Mouse (Mus musculus) forebrain, embryonic 11.5 days (tissue): ENCODE data around the gene Eif2ak3. TPM values are rescaled to one million over a fixed set of nuclear protein-coding genes. Genes with fewer than 3 reads are reported as not detected.

ENCODE experiments used
- ATAC-seq: fragments of 200-750 bp; cut with Nextera tagmentation; replicated peaks from 2 replicates; pipeline ENCODE4 v1.8.0; 2017; ENCODE audit warnings: moderate TSS enrichment; ENCODE audit not compliant: low FRiP score
- DNase-seq: peaks from one replicate; pipeline ENCODE4 v3.0.0-alpha.2; 2017; ENCODE audit warnings: low spot score
- H3K27ac ChIP-seq: fragments of 300-500 bp; sonication (generic); 2 replicates; pipeline ENCODE4 v1.5.1; 2014; ENCODE audit warnings: low read depth, low read length
- H3K27me3 ChIP-seq: fragments of 300-500 bp; sonication (generic); 2 replicates; pipeline ENCODE4 v1.6.1; 2014; ENCODE audit warnings: mild to moderate bottlenecking, low read length, mixed read lengths; ENCODE audit not compliant: control insufficient read depth, insufficient read depth
- H3K36me3 ChIP-seq: fragments of 300-500 bp; sonication (generic); 2 replicates; pipeline ENCODE4 v1.6.1; 2014; ENCODE audit warnings: mild to moderate bottlenecking, low read length, moderate library complexity, mixed read lengths; ENCODE audit not compliant: control insufficient read depth, insufficient read depth
- H3K4me1 ChIP-seq: fragments of 300-500 bp; sonication (generic); replicated peaks from 2 replicates; pipeline ENCODE4 v1.6.1; 2014; ENCODE audit warnings: low read length, mixed read lengths; ENCODE audit not compliant: control insufficient read depth, insufficient read depth
- H3K4me2 ChIP-seq: fragments of 300-500 bp; sonication (generic); 2 replicates; pipeline ENCODE4 v1.6.1; 2014; ENCODE audit warnings: low read depth, mild to moderate bottlenecking, low read length, moderate library complexity, mixed read lengths; ENCODE audit not compliant: severe bottlenecking
- H3K4me3 ChIP-seq: fragments of 300-500 bp; sonication (generic); 2 replicates; pipeline ENCODE4 v1.5.1; 2014; ENCODE audit warnings: low read depth, low read length
- H3K9ac ChIP-seq: fragments of 300-500 bp; sonication (generic); 2 replicates; pipeline ENCODE4 v1.6.1; 2014; ENCODE audit warnings: low read length
- H3K9me3 ChIP-seq: fragments of 300-500 bp; sonication (generic); 2 replicates; pipeline ENCODE4 v1.6.1; 2016; ENCODE audit warnings: low read length, mixed read lengths; ENCODE audit not compliant: control insufficient read depth
- WGBS: fragments of 180-500 bp; shearing (Covaris S2); extraction: QIAGEN DNeasy Blood & Tissue Kit; methylation state at CpG from one replicate; pipeline ENCODE4 v1.1.7; 2014; 5-methylcytosine and 5-hydroxymethylcytosine counted together
- polyA plus RNA-seq: library from polyadenylated mRNA; unstranded; fragments of >200 nt; fragmentation: Nextera tagmentation; extraction: Ambion mirVana; gene quantifications from 2 replicates; pipeline ENCODE4 v1.2.1, GENCODE M21; 2014

Eif2ak3 gene
- polyA plus RNA-seq, 1 experiment from 2014 or later, result 11.0 TPM

DNA sequence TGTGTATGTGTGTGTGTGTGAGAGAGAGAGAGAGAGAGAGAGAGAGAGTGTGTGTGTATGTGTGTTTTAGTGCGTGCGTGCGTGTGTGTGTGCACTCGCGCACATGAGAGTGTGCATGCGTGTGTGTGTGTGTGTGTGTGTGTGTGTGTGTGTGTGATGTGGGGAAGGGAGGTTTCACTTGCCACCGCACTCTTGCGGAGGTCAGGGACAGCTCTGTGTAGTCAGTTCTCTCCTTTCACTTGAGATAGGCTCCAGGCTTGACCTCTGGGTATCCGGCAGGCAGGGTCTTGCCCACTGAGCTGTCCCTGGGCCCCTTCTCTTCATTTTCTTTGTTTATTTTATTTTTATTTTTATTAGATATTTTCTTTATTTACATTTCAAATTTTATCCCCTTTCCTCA lies 23.0 kb downstream of the Eif2ak3 start:
- H3K4me2 ChIP-seq, result no peak overlapping the region
- no peaks in the 10 kb centered on the region for H3K27me3 ChIP-seq
- DNase-seq, result no peak
- WGBS, result 92% methylated on average over 9 of the region's 9 CpGs
- H3K4me1 ChIP-seq, result no peaks in the 10 kb centered on the region; the same call in 1 of the 2 replicates
- no peak overlapping the region for H3K4me3 ChIP-seq
- no peaks in the 10 kb centered on the region for H3K36me3 ChIP-seq
- no peak overlapping the region for H3K27ac ChIP-seq
- no peak overlapping the region for H3K9ac ChIP-seq
- no peak for ATAC-seq
- no peaks in the 10 kb centered on the region for H3K9me3 ChIP-seq

DNA sequence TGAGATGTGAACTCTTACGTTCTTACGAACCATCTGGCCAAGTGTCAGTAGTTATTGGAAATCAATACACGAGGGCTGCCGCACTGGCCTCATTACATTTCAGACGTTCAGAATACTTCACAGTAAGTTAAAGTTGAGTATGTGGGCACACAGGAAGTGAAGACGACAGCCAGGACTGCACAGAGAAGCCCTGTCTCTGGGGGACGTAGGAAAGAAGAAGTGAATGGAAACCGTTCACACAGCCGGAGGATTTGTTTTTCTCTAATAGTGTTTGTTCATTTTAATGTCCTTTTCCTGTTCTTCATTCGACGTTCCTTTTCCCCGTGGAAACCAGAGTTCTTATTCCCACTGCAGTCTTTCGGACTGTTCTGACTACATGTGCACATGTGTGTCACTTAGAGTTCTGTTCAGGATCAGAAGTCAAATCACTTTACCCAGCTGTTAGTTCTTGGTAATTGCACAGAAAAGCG lies 27.2 kb downstream of the Eif2ak3 start:
- WGBS, result 80% methylated on average over 14 of the region's 14 CpGs
- Histone ChIP-seq H3K27ac (no peak overlapping the region; the same call in 1 of the 2 replicates), H3K4me1 (no peaks in the 10 kb centered on the region; the same call in 1 of the 2 replicates), H3K9ac (no peak overlapping the region), H3K4me2 (no peak overlapping the region), H3K9me3 (no peaks in the 10 kb centered on the region), H3K27me3 (no peaks in the 10 kb centered on the region), H3K4me3 (no peak overlapping the region), H3K36me3 (no peaks in the 10 kb centered on the region)
- ATAC-seq (no peak), DNase-seq (no peak)

DNA sequence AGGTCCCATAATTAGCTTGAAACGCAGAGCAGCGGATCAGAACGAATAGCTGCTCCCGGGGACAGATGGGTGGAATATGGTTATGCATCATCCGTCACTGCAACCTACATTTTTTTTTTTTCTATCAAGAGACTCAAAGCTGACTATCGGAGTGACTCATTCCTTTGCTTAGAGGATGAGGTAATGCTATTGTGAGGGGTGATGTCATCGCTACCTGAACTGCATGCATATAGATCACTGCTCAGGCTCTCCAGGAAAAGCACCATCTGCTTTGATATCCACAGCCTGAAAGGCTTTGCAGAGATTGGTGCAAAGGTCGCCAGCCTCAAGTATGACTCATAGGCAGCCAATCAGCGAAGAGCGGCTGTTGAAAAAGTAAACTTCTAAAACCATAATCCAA lies 27.8 kb downstream of the Eif2ak3 start:
- Histone ChIP-seq H3K27ac (peak overlapping the region; percentile 39; the same call in 1 of the 2 replicates), H3K27me3 (no peaks in the 10 kb centered on the region), H3K9me3 (no peaks in the 10 kb centered on the region), H3K4me2 (no peak overlapping the region), H3K4me3 (no peak overlapping the region), H3K4me1 (no peaks in the 10 kb centered on the region; the same call in 1 of the 2 replicates), H3K36me3 (no peaks in the 10 kb centered on the region), H3K9ac (no peak overlapping the region)
- WGBS, result 70% methylated on average over 10 of the region's 10 CpGs
- peak; percentile 89 for ATAC-seq
- no peak for DNase-seq

DNA sequence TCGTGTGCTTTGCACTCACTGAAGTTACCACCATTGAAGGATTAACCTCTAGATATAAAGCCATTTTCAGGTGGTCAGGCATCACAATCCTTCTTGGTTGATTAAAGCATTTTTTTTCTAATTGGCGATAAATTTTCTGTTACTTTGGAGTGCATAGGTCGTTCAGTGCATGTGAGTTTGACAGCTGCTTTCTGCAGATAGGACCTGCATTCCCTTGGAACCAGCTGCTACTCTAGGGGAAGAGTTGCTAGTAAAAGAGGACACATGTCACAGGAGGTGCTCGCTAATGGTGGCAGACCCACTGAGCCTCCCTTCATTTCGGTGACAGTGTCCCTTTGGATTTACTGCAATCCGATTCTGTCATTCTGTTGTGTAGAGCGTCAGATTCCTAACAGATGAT lies 28.3 kb downstream of the Eif2ak3 start:
- WGBS, result 78% methylated on average over 7 of the region's 7 CpGs
- ATAC-seq, result peak; percentile 47; the same call in 1 of the 2 replicates
- H3K27me3 ChIP-seq, result no peaks in the 10 kb centered on the region

DNA sequence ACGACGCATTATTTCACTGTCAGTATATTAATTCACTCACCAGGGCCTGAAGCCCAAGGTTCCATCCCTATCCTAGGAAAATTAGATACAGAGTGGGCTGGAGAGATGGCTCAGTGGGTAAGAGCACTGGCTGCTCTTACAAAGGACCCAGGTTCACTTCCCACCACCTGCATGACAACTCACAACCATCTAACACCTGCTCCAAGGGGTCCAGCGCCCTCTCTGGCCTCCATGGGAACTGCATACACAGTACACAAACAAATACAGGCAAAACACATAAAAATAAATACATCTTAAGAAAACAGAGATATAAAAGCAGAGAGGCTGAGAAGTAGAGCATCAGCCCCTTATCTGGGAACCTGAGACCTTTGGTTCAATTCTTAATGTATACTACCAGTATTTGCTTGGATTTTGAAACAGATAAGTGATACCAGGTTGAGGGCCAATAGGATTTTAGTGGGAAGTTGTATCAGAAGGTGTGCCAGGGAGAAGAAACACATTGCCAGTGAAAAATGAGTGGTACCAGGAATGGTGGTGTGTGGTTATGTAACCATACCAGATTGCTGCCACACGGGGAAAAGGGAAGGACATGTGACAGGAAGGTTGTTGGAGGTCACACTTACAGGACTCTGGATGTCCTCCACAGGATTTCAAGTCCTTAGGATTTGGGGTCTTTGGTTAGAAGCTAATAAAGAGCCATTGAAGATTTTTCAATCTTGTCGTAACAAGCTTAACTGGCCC lies 29.9 kb downstream of the Eif2ak3 start:
- WGBS, result 76% methylated on average over 5 of the region's 5 CpGs
- H3K9ac ChIP-seq, result no peak overlapping the region
- no peaks in the 10 kb centered on the region for H3K27me3 ChIP-seq
- H3K9me3 ChIP-seq, result no peaks in the 10 kb centered on the region
- H3K4me1 ChIP-seq, result no peaks in the 10 kb centered on the region; the same call in 1 of the 2 replicates
- H3K4me3 ChIP-seq, result no peak overlapping the region
- no peak for ATAC-seq
- DNase-seq, result no peak
- no peak overlapping the region for H3K4me2 ChIP-seq
- no peak overlapping the region for H3K27ac ChIP-seq
- no peaks in the 10 kb centered on the region for H3K36me3 ChIP-seq

More for the DNA sequence above, 28.3 kb downstream of the Eif2ak3 start:
- no peaks in the 10 kb centered on the region for H3K36me3 ChIP-seq
- no peak for DNase-seq
- H3K9me3 ChIP-seq, result no peaks in the 10 kb centered on the region
- H3K4me2 ChIP-seq, result no peak overlapping the region
- H3K4me1 ChIP-seq, result no peaks in the 10 kb centered on the region; the same call in 1 of the 2 replicates
- peak overlapping the region; percentile 39; the same call in 1 of the 2 replicates for H3K27ac ChIP-seq
- no peak overlapping the region for H3K9ac ChIP-seq
- no peak overlapping the region for H3K4me3 ChIP-seq

DNA sequence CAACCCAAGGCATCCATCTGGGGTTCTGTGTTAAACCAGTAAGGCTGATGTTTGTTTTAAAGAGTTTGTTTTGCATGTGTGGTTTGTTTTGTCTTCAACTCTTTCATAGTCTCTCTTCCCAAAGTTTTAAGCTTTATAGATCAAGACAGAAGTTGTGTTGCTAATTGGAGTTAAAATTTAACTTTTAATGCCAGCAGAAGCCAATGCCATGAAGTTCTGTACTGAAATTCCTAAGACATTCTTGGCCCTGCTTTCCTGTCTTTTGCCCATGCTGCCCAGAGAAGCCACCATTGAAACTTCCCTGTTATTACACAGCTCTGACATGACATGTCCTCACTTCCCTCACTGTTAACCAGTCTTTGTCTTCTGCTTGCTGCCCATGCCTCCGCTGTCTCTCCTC lies 30.7 kb downstream of the Eif2ak3 start:
- WGBS, result 96% methylated on average over 1 of the region's 1 CpGs

DNA sequence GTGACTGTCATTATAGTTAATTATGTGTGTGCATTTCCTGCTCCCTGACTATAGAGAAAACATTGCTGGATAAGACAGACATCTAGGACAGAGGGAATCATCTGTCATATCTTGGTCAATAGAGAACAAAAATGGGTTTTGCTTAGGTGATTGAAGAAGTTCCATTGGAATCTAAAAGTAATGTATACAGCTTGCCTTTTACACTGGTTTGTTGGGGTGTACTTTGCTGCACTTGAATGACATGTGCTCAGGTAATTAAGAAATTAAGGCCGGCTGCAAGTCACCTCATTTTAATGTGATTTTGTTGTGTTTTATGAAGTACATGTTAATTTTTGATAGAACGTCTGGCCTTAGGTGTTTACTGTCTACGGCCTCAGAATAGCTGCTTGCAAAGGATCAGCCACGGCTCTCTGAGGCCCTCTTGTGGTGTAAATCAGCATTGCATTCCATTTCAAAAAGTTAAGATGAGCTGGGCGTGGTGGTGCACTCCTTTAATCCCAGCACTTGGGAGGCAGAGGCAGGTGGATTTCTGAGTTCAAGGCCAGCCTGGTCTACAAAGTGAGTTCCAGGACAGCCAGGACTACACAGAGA lies 36.5 kb downstream of the Eif2ak3 start:
- Histone ChIP-seq H3K4me2 (no peak overlapping the region), H3K9me3 (no peaks in the 10 kb centered on the region), H3K4me1 (no peaks in the 10 kb centered on the region), H3K4me3 (no peak overlapping the region), H3K27me3 (no peaks in the 10 kb centered on the region), H3K9ac (no peak overlapping the region), H3K36me3 (no peaks in the 10 kb centered on the region), H3K27ac (no peak overlapping the region)
- ATAC-seq, result 0 out of 2 replicates have a peak, but pooled peaks have one; percentile 42
- DNase-seq, result peak; percentile 77
- WGBS, result 18% methylated on average over 5 of the region's 5 CpGs

More for the DNA sequence above, 30.7 kb downstream of the Eif2ak3 start:
- H3K9ac ChIP-seq, result no peak overlapping the region
- H3K4me1 ChIP-seq, result no peaks in the 10 kb centered on the region; the same call in 1 of the 2 replicates
- H3K36me3 ChIP-seq, result no peaks in the 10 kb centered on the region
- H3K27ac ChIP-seq, result no peak overlapping the region
- ATAC-seq (no peak), DNase-seq (no peak)
- no peaks in the 10 kb centered on the region for H3K27me3 ChIP-seq
- no peak overlapping the region for H3K4me2 ChIP-seq
- H3K4me3 ChIP-seq, result no peak overlapping the region
- H3K9me3 ChIP-seq, result no peaks in the 10 kb centered on the region

DNA sequence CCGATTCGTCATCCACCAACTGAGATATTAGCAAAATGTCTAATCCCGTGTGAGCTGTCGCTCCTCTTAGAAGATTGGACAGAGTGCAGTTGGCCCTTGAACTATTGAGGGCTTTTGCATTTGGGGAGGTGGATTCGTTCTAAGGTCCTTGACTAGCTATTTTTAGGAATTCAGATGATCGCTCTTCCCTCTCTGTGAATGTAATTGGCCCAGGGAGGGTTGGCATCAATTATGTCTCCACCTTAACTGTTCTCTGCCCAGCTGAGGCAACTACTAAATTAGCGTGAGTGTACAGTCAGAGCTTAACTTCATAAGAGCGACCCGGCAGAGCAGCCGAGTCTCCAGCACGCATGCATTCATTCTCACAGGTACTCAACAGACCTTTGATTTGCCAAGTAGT lies 43.7 kb downstream of the Eif2ak3 start:
- Histone ChIP-seq H3K36me3 (peaks cover 9% of the 10 kb centered on the region; the same call in 1 of the 2 replicates), H3K4me1 (no peaks in the 10 kb centered on the region), H3K27ac (no peak overlapping the region), H3K9ac (no peak overlapping the region), H3K4me2 (no peak overlapping the region), H3K27me3 (no peaks in the 10 kb centered on the region), H3K9me3 (no peaks in the 10 kb centered on the region), H3K4me3 (no peak overlapping the region)
- no peak for ATAC-seq
- no peak for DNase-seq
- WGBS, result 93% methylated on average over 11 of the region's 11 CpGs
